Comparison of ENCODE assay signal across 7 mouse cellular contexts in genomic region chr2:5715054-5715410, GRCm38 (mm10). TPM values are rescaled to one million over a fixed set of nuclear protein-coding genes. Genes with fewer than 3 reads are reported as not detected.
DNase-seq lines count a peak whose midpoint lies in the region; ATAC-seq lines count a peak whose summit lies in the region.

No protein-coding gene starts in this region.

- WGBS in forebrain, embryonic 10.5 days = 0% methylated on average over 19 of the region's 19 CpGs
- under 1% methylated on average over 19 of the region's 19 CpGs for WGBS in limb, embryonic 10.5 days
- WGBS in stomach, embryonic 14.5 days = under 1% methylated on average over 19 of the region's 19 CpGs

- peak overlapping the region; percentile 80 for H3K27ac ChIP-seq in forebrain, embryonic 10.5 days
- peak overlapping the region; percentile 76 for H3K27ac ChIP-seq in limb, embryonic 10.5 days
- H3K27ac ChIP-seq in stomach, embryonic 14.5 days (ENCODE audit: low read length) = peak overlapping the region; percentile 59; the same call in 1 of the 2 replicates

- peaks cover 60% of the 10 kb centered on the region for H3K27me3 ChIP-seq in megakaryocyte, embryonic 14.5 days (replicated peaks)
- H3K27me3 ChIP-seq in forebrain, embryonic 10.5 days (ENCODE audit: poor library complexity, severe bottlenecking) = peaks cover 63% of the 10 kb centered on the region
- peaks cover 57% of the 10 kb centered on the region for H3K27me3 ChIP-seq in limb, embryonic 10.5 days (ENCODE audit: low read depth, poor library complexity, severe bottlenecking)
- H3K27me3 ChIP-seq in stomach, embryonic 14.5 days (ENCODE audit: control insufficient read depth, insufficient read depth, low read length) = no peaks in the 10 kb centered on the region

- H3K4me3 ChIP-seq in megakaryocyte, embryonic 14.5 days (replicated peaks) = peak overlapping the region; percentile 93
- H3K4me3 ChIP-seq in forebrain, embryonic 10.5 days = peak overlapping the region; percentile 64
- H3K4me3 ChIP-seq in limb, embryonic 10.5 days = peak overlapping the region; percentile 73
- peak overlapping the region; percentile 68 for H3K4me3 ChIP-seq in stomach, embryonic 14.5 days (ENCODE audit: low read depth, low read length)

- DNase-seq in forebrain, embryonic 10.5 days (ENCODE audit: extremely low spot score, low spot score) = no peak
- DNase-seq in limb, embryonic 10.5 days (ENCODE audit: low spot score) = no peak
- no peak for DNase-seq in retina, embryonic 14.5 days (ENCODE audit: low spot score)
- DNase-seq in kidney, postnatal 10 days = no peak

- peaks cover 27% of the 10 kb centered on the region for H3K4me1 ChIP-seq in megakaryocyte, embryonic 14.5 days
- H3K4me1 ChIP-seq in forebrain, embryonic 10.5 days = peaks cover 30% of the 10 kb centered on the region
- H3K4me1 ChIP-seq in limb, embryonic 10.5 days = peaks cover 29% of the 10 kb centered on the region
- 0 out of 2 replicates have a peak, but pooled peaks cover 8% of the 10 kb centered on the region for H3K4me1 ChIP-seq in stomach, embryonic 14.5 days (ENCODE audit: control insufficient read depth, insufficient read depth, low read length)

- peak overlapping the region; percentile 96 for H3K4me2 ChIP-seq in stomach, embryonic 14.5 days (replicated peaks; ENCODE audit: low read depth, low read length)

- peak overlapping the region; percentile 14; the same call in 1 of the 2 replicates for H3K9ac ChIP-seq in stomach, embryonic 14.5 days (replicated peaks; ENCODE audit: low read depth, low read length)

- H3K9me3 ChIP-seq in megakaryocyte, embryonic 14.5 days = peaks cover 16% of the 10 kb centered on the region
- H3K9me3 ChIP-seq in forebrain, embryonic 10.5 days = peaks cover 7% of the 10 kb centered on the region
- H3K9me3 ChIP-seq in limb, embryonic 10.5 days (replicated peaks) = no peaks in the 10 kb centered on the region
- H3K9me3 ChIP-seq in stomach, embryonic 14.5 days (ENCODE audit: control insufficient read depth, low read depth, low read length) = 0 out of 2 replicates have a peak, but pooled peaks cover 5% of the 10 kb centered on the region

- H3K36me3 ChIP-seq in megakaryocyte, embryonic 14.5 days (replicated peaks; ENCODE audit: low read length) = no peaks in the 10 kb centered on the region
- H3K36me3 ChIP-seq in forebrain, embryonic 10.5 days (replicated peaks) = no peaks in the 10 kb centered on the region
- no peaks in the 10 kb centered on the region for H3K36me3 ChIP-seq in limb, embryonic 10.5 days
- no peaks in the 10 kb centered on the region for H3K36me3 ChIP-seq in stomach, embryonic 14.5 days (ENCODE audit: control insufficient read depth, insufficient read depth, low read length)

- ATAC-seq in megakaryocyte, adult 5-6 weeks (ENCODE audit: poor library complexity, severe bottlenecking) = no peak
- ATAC-seq in stomach, embryonic 14.5 days (ENCODE audit: insufficient number of reproducible peaks, insufficient read depth, low FRiP score, low read depth) = peak; percentile 44

RNA-seq across cellular contexts. Expression of gene Camk1d, which starts 0.7 kb away (rescaled TPM):
- 0.28 TPM in 1 of 2 replicates, not detected in the other for polyA plus RNA-seq in megakaryocyte, embryonic 14.5 days (2012; ENCODE audit: insufficient read depth, low replicate concordance)
- total RNA-seq in megakaryocyte, adult 5-6 weeks (2015) = 56.3 and 62.1 TPM in 2 replicates
- 31.3 and 45.6 TPM in 2 replicates for total RNA-seq in megakaryocyte, adult 5-6 weeks (2017)
- 0.62 and 0.85 TPM in 2 replicates for polyA plus RNA-seq in forebrain, embryonic 10.5 days (2016; fragmentation: Nextera tagmentation; extraction: Ambion mirVana)
- polyA plus RNA-seq in limb, embryonic 10.5 days (2016; fragmentation: Nextera tagmentation; extraction: Ambion mirVana) = 0.84 and 1.4 TPM in 2 replicates
- 19.1 and 20.5 TPM in 2 replicates for polyA plus RNA-seq in stomach, embryonic 14.5 days (2014; fragmentation: Nextera tagmentation; extraction: Ambion mirVana)
